Mouse (Mus musculus) small intestine, adult 2 months (tissue): ENCODE data around the gene Mrc2.

ENCODE experiments used
- CTCF ChIP-seq: fragments of 200-500 bp; IDR thresholded peaks from 2 replicates; pipeline ENCODE4 v1.5.1; 2012; ENCODE audit warnings: low read depth, mild to moderate bottlenecking, control low read depth, inconsistent platforms, low read length, moderate library complexity, mixed read lengths; ENCODE audit not compliant: insufficient replicate concordance, insufficient read length; ENCODE audit errors: extremely low read depth
- POLR2A ChIP-seq: fragments of 200-500 bp; IDR thresholded peaks from 2 replicates; pipeline ENCODE4 v1.6.1; 2012; ENCODE audit warnings: low read depth, mild to moderate bottlenecking, control low read depth, inconsistent platforms, low read length, moderate library complexity

- TF ChIP-seq CTCF (no peak), POLR2A (no peak)
Measured at GRCm38 (mm10) chr11:105331129-105331528, 38.7 kb downstream of the Mrc2 start.
